Mouse (Mus musculus): Measurements from ENCODE around the gene Pitpna.

DNA sequence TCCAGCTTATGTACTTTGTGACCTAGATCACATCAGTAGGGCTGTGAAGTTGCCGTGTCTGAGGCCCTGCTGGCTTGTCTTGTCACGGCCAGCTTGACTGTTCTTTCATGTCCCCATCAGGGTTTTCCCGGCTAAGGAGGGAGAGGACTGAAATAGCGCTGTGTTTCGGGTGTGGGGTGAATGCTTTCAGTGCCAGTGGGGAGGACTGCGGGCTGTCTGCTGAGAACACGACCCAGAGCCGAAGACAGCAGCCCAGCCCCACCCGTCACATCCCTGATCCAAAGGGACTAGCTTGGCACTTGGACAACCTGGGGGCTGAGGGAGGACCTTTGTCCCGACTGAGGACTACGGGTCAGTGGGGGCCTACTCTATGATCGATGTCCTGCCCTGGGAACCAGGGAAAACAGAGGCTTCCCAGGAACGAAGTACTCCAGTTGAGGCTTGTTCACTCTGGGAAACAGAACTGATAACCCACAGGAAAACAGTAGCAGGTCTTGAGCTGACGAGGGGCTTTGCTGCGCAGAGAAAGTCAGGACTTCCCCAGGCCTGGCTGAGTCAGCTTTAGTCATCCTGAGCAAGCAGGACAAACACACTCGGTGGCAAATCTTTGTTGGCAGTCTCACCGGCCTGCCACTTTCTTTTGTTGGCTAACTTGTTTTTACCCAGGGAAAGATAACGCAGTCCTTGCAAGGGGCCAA is 23.9 kb upstream of the Pitpna start:
- TF ChIP-seq POLR2A (IDR thresholded peaks at IDR 0.05; ENCODE audit: insufficient read depth, low read depth, low read length) (no peak), CTCF (IDR thresholded peaks at IDR 0.05; ENCODE audit: insufficient read depth, low read depth, low read length) (no peak)
